Mouse (Mus musculus) heart, adult 8-10 months (tissue): ENCODE results near the gene Hoxc12. TPM values are rescaled to one million over a fixed set of nuclear protein-coding genes. Genes with fewer than 3 reads are reported as not detected.

Experiments used
- DNase-seq: peaks from one replicate; pipeline ENCODE4 v3.0.0; 2022; ENCODE audit warnings: low spot score
- total RNA-seq, 4 experiments: library from RNA; stranded (reverse); gene quantifications; 2 replicates each; pipeline ENCODE4 v1.2.4; 2022

Gene Hoxc12
- not detected for total RNA-seq

GRCm38 (mm10) chr15:102936279-102936972 lies at the start of gene Hoxc12:
Hoxc12 (plus strand) TSS chr15:102936757.
- DNase-seq: no peak

- DNase-seq: no peak
These were observed 41.4 kb upstream of the Hoxc12 start for GRCm38 (mm10) chr15:102895115-102895514.

DNA sequence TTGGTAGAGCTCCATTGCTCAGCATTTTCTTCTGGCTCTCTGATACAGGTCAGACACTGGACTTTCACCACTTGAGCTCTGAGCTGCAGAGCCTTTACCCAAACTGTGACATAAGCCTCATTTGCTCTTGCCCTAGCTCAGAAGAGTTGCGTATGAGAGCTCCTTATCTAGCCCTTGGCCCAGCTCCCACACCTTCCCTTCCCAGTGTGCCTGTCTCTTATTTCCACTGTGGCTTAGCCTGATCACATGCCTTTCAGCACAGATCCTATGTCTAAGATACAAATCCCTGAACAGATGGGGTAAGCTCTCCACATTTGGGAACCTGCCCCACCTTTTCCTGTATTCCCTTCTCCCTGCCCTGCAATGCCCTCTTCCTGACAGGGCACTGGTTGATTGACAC lies 31.6 kb upstream of the Hoxc12 start:
- DNase-seq: no peak

GRCm38 (mm10) chr15:102909536-102909935 lies 27.0 kb upstream of the Hoxc12 start:
- DNase-seq: no peak

DNA sequence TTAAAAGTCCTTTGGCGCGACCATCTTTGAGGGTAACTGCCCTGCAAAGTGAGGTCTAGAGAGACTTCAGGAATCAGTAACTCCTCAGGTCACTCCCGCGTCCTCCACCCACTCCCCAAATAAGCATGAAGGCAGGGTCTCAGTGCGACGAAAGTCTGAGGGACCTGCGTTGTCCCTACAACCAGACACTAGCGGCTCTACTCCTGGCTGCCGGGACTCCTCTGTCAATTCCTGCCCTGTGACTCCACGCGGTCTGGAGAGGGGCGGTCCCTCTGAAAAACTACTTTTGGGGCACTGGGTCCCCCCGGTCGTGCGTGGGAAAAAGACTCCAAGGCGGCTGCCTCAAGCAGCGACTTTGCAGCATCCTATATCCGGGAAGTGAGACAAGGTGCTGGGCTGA lies 26.5 kb upstream of the Hoxc12 start:
- DNase-seq: no peak

DNA sequence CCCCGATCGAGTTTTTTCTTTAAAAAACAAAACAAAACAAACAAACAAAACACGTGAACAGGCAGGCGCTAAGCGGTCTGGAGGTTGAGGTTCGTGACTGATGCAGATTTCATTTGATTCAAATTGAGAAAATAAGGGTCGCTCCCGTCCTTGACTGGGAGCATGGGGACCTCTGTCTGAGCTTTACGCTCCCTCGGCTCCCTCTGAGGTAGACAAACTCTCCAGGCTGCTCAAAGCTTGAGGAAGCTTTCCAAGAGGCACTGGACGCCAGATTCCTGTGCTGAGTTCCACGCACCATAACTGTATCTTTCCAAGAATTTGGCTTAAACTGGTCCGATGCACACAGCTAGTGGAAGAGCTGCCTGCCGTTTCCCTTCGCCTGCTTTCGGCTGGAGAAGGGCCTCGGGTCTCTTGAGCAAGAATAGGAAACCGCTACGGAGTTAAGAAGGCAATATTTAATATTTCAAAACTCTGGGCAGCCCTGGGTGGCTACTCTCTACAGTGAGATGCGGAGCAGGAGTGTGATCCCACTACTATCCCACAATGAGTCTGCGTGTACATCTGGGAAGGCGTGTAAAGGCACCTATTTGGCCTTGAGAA lies 26.0 kb upstream of the Hoxc12 start:
- DNase-seq: no peak

- DNase-seq: no peak
These were observed 23.4 kb upstream of the Hoxc12 start for GRCm38 (mm10) chr15:102913038-102913585.

- no peak for DNase-seq
These were observed 18.5 kb upstream of the Hoxc12 start for GRCm38 (mm10) chr15:102917972-102918572.

- no peak for DNase-seq
These were observed 17.8 kb upstream of the Hoxc12 start for GRCm38 (mm10) chr15:102918611-102919265.

GRCm38 (mm10) chr15:102919336-102920180 lies 17.0 kb upstream of the Hoxc12 start:
- DNase-seq: no peak

DNA sequence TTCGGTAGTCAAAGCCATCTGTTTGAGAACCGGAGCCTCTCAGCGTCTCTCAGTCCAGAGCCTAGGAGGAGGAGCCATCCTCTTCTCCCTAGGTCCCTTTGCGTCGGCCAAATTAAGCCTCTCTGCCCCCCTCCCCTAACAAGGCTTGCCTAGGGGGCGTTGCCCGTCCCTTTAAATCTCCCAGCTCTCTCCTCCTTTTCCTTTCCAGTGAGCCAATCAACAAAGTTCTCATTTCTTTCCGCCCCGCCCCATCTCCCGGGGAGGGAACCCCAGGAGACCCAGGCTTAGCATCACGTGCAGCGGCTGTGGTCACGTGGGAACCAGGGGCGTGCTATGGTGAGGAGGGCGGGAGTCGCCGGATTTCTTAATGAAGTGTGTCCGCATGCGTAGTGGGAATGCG lies 15.9 kb upstream of the Hoxc12 start:
- peak; percentile 30 for DNase-seq

GRCm38 (mm10) chr15:102921053-102922011 lies 15.2 kb upstream of the Hoxc12 start, which contains the start of gene Hoxc13:
Hoxc13 (plus strand) TSS chr15:102921103.
- DNase-seq: no peak

DNA sequence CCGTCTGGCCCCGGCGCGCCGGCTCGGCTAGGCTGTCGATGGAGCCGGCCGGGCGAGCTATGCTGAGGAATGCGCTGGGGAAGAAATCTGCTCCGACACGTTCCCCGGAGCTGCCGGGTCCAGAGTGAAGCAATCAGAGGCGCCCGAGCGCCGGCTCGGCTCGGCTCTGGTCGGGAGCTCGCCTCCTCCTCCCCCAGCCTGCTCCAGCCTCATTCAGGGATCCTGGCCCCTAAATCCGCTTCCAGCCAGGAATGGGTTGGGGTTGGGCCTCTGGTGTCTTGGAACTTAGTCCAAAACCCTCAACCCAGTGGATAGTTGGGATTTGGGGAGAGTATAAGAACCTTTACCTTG lies 14.6 kb upstream of the Hoxc12 start:
- no peak for DNase-seq

DNA sequence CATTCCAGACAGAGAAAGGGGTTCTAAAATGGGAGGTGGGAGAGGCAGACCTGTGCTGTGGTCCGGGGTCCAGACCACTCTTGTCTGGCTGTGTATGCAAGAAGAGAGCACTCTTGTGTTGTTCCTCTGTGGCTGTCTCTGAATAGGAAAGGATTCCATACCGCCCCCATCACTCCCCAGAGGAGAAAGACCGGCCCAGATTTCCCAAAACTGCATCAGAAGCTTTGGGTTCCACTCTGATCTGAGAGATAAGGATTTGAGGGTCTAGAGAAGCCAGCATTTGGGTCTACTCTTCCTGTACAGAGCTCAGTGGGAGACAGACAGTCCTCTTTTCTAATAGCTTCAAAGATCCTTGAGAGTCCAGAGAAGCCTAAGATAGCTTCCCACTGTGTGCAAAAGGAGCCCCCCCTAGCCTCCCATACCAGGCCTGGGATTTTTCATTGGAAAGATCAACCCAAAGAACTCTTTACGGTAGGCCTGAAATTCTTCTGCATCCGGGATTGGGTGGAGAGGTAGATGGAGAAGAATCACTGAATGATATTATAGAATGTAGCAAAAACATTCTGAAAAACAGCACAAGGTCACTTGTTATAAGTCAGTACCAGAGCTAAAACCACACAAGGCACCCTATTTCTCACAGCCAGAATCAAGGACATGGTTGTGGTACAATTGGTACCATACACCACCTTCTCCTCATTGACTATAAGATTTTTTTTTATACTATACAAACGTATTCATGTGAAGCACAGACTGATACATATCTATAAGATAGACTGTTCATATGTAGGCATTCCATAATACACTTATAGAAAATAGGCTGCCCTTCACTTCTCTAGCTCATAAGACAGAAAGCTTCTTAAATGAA lies 13.7 kb upstream of the Hoxc12 start:
- no peak for DNase-seq

DNA sequence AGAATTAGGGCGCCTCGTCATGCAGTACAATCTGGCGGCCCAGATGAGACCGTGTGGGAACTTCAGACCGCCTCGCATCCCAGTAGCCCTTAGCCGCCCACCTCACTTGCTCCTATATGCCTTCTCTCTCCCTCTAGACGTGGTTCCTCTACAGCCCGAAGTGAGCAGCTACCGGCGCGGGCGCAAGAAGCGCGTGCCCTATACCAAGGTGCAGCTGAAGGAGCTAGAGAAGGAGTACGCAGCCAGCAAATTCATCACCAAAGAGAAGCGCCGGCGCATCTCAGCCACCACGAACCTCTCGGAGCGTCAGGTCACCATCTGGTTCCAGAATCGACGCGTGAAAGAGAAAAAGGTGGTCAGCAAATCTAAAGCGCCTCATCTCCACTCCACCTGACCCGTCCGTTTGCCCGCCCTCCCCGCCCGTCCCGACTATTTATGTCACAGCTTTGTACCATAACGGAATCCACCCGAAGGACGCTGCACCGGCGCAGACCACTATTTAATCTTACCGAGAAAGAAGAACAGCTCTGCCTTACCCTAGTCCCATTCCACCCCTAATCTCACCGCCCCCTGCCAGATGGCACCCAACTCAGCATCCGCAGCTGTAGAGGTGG lies 9.4 kb upstream of the Hoxc12 start:
- no peak for DNase-seq

- no peak for DNase-seq
These were observed 4.7 kb upstream of the Hoxc12 start for GRCm38 (mm10) chr15:102931706-102932358.

GRCm38 (mm10) chr15:102934438-102934837 lies 2.1 kb upstream of the Hoxc12 start:
- DNase-seq: no peak

GRCm38 (mm10) chr15:102934897-102935296 lies 1.7 kb upstream of the Hoxc12 start:
- no peak for DNase-seq
